Mouse (Mus musculus) thymus, postnatal 10 days (tissue): ENCODE data around the gene A130010J15Rik.

Source experiments
- DNase-seq, 2 experiments: peaks; one replicate each; pipeline ENCODE4 v3.0.0; 2021; ENCODE audit warnings: low spot score in 2 of 2

A130010J15Rik gene

DNA sequence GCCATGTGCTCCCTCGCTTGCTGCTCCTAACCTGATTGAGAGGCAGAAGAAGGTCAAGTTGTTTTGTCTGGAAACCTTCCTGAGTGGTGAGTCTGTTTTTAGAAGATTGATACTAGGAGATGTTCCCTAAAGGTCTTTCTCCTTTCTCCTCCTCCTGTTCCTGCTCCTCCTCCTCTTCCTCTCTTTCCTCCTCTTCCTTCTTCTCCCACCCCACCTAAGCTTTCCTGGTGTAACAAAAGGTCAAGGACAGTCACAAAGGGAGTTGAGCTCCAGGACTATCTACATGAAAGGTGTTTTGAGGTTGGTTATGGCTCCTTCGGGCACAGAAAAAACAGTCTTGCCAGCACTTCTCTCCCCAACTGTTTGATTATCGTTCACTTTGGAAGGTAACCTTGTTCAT is at the start of gene A130010J15Rik:
Gene A130010J15Rik (plus strand): TSS at position 301 of the 400 bp plus-strand sequence.
- no peak for DNase-seq

DNA sequence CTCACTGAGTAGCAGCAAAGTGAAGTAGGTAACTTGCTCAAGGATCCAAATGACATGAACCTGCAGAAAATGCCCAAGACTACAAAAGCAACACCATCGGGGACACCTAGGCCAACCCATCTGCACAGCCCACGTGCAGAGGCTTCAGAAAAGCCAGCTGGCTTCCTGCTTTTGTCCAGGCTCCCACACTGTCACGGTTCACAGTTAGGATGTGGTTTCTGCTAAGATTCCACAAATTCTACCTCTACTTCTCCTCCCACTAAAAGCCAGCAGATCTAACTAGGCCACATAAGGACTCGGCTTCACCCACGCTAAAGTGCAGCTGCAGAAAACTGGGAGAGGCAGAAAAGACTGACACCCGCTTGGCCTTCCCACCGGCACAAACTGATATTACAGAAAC is 45.1 kb upstream of the A130010J15Rik start:
- DNase-seq: peak; percentile 66 to 76

GRCm38 (mm10) chr1:193123290-193123689 is 44.6 kb upstream of the A130010J15Rik start:
- DNase-seq: peak in 1 of 2 experiments; percentile 36

GRCm38 (mm10) chr1:193125835-193126234 is 42.0 kb upstream of the A130010J15Rik start:
- peak in 1 of 2 experiments; percentile 39 for DNase-seq

DNA sequence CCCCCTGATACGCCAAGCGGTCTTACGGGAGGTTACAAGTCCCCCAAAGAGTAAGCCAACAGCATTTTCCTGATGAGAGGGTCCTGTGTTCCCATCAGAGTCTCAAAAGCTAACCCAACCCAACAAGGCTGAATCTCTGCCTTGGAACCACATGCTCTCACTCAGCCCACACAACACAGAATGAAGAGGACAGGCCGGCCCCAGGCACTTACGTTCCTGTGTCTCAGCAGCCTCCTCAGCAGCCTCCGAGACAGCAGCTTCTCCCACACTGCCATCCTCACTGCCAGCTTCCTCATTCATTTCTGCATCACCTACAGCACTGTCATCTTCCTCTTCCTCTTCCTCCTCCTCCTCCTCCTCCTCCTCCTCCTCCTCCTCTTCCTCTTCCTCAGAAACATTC is 39.8 kb upstream of the A130010J15Rik start:
- DNase-seq: no peak

DNA sequence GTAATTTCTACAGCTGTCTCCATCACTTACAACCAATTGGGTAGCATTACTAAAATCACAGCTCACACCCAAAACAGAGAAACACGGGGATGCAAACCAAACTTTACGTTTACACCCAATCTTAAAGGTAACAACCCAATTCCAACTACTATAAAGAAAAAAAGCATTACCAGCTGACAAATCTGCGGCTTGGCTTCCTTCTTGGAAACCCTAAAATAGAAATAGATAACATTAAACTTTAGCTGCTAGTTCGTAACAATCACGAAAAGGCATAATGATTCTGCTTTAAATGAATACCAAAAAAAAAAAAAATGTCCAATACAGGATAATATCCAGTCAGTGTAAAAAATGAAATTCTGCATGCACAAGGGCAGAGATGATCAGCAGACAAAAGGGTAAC is 38.5 kb upstream of the A130010J15Rik start:
- DNase-seq: no peak

DNA sequence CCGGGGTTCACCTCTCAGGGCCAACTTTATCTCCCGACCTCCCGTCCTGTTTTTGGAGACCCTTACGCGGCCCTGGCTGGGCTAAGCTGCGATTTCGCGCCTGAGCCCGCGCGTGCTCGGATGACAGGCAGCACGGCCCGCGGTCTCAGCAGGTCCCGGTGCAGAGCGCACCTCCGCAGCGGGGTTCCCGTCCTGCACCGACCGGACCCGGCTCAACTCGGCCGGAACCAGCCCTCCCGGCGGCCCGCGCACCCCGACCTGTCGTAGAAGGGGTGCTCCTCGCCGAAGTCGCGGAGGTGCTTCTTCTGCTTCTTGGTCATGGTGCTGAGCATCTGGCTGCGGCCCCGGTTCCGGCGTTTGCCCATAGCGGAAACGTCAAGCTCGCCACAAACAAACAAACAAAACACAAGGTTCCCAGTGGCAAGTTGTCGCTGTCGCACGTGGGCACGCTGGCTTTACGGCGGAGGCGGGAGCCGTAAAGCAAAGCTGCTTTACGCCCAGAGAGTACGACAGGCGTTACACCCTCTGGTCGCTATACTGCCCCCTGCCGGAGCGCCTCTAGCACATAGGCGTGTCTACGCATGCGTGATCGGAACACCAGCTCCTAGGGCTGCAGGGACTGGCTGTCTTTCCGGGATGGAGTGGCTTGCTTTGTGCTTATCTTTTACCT is 37.9 kb upstream of the A130010J15Rik start, which contains the start of gene Diexf:
Gene Diexf (minus strand): TSS at position 487 of the 670 bp plus-strand sequence.
- DNase-seq: peak; percentile 96 to 100

GRCm38 (mm10) chr1:193130456-193130825 is 37.4 kb upstream of the A130010J15Rik start:
- DNase-seq: no peak

GRCm38 (mm10) chr1:193130839-193131238 is 37.0 kb upstream of the A130010J15Rik start:
- DNase-seq: peak in 1 of 2 experiments; percentile 34

DNA sequence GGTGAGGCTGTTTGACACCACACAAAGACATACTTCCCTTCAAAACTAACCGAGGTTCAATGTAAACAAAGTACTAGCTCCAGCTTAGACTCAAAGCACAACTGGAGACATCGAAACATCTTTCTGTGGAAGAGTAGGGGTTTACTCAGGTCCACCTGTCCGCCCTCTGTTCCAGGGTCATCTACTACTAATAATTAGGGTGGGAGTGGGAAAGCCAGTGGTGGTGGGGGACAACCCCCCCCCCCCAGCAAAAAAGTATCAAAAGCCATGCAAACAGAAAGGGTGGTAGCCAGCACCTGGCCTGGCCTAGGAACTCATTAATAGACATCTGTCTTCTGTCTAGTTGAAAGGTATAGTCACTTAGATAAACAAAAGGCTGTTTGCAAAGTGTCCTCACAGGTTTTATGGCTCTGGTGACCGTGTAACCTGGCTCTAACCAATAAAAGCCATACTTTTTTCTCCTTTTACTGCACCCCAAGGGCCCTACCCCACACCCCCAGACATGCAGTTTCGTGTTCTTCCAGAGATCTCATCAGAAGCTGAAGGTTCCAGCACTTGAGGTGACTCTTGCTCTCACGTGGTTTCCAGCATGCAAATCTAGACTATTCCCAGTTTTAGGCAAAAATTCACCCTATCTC is 36.4 kb upstream of the A130010J15Rik start:
- DNase-seq: no peak

GRCm38 (mm10) chr1:193132385-193132784 is 35.5 kb upstream of the A130010J15Rik start:
- no peak for DNase-seq

DNA sequence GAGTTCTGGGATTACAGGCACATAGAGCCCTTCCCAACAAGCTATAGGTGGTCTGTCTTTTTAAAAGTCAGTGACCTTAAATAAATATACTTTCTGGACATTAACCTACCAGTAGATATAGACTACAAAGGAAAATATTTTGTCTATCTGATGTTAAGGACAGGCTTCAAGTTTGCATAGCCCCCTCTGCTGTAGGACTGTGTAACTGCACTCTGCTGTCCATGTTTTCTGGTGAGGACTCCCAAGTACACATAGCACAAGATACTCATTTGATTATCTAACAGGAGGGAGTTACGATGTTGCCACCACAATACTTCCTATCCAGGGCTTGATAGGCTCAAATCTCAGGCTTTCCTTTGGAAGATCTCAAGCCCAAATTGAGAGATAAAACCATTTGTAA is 34.1 kb upstream of the A130010J15Rik start:
- DNase-seq: no peak

DNA sequence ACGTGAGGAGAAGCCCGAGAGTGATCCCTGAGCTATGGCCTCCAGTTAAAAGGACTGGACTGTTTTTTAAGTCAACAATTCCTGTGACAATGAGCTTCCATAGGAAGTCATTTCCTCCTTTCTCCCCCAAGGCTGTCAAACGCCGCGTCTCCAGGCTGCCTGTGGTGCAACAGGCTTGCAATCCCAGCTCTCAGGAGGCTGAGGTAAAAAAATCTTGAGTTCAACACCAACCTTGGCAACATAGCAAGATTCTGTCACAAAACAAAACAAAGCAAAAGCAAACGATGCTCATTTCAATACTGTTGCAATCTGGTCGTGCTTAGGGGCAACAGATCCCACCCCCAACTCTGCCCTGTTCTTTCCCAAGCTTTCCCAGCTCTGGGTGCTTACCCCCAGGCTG is 29.8 kb upstream of the A130010J15Rik start:
- no peak for DNase-seq

DNA sequence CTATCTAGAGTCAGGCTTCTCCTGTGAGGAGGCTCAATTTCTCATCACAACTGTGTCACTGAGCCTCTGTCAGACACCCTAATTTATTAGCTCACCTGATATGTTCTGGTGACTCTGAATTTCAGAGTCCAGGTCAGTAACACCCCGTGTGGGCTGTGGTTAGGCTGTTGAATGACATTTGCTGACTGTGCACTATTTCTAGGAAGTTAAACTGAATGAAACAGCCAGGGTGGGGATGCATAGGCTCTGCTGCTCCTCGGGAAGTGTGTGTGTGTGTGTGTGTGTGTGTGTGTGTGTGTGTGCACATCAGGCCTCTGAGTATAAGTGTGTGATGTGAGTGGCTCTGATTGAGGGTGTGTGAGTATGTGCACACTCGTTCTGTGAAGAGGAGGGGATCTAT is 29.2 kb upstream of the A130010J15Rik start:
- no peak for DNase-seq

GRCm38 (mm10) chr1:193141118-193141517 is 26.7 kb upstream of the A130010J15Rik start:
- no peak for DNase-seq

DNA sequence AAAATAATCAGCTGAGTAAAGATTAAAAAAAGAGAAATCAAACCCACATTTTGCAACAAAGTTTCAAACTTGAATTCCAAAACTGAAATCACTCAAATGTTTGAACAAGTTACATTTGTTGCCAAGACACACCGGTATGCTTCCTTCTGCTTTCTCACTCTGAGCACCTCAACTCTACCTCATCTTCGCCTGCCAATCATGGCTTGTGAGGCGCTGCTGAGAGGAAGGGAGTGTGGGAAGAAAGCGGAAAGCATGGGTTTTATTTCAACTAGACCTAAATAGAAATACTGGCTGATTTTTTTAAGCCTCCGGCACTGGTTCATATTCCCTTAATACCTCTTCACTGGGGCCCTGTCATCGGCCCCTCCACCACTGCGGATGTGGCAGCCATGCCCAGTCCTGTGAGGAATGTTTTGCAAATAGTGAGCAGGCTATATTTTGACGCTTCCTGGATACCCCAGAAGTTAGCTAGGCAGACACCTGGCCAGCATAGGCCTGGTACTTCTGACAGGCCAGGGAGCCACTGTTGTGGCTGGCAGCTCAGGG is 25.3 kb upstream of the A130010J15Rik start:
- peak in 1 of 2 experiments; percentile 26 for DNase-seq

GRCm38 (mm10) chr1:193144516-193144915 is 23.3 kb upstream of the A130010J15Rik start:
- DNase-seq: peak; percentile 72 to 82

DNA sequence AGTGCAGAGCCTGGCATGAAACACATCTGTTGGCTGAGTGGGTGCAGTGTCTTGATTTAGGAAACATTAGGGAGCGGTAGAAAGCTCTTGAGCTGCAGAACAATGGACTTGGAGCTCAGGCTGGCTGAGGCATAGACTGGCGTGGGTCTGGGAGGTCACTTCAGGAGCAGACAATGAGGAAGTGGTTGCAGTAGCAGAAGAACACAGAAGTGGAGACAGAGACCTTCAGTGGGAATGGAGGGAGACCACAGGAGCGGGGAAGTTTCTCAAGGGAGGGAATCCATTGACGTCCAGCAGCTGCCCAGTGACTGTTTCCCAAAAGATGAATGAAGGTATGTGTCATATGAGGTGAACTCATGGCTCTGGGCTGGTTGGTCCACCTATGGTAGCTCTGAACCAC is 22.7 kb upstream of the A130010J15Rik start:
- peak in 1 of 2 experiments; percentile 25 for DNase-seq

DNA sequence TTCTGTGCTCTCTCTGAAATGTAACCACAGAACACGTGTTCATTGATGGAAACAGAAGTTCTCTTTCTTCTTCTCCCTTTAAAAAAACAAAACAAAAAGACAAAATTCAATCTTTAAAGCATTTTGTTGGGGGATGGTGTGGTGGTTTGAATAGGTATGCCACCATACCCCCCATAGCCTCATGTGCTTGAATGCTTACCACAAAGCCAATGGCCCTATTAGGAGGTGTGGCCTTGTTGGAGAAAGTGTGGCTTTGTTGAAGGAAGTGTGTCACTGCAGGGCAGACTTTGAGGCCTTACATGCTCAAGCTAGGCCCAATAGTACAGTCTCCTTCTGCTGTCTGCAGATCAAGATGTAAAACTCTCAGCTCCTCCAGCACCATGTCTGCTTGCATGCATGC is 21.4 kb upstream of the A130010J15Rik start:
- DNase-seq: no peak

- no peak for DNase-seq
These were observed 18.6 kb upstream of the A130010J15Rik start for GRCm38 (mm10) chr1:193149231-193149630.

- no peak for DNase-seq
These were observed 16.7 kb upstream of the A130010J15Rik start for GRCm38 (mm10) chr1:193151134-193151533.

DNA sequence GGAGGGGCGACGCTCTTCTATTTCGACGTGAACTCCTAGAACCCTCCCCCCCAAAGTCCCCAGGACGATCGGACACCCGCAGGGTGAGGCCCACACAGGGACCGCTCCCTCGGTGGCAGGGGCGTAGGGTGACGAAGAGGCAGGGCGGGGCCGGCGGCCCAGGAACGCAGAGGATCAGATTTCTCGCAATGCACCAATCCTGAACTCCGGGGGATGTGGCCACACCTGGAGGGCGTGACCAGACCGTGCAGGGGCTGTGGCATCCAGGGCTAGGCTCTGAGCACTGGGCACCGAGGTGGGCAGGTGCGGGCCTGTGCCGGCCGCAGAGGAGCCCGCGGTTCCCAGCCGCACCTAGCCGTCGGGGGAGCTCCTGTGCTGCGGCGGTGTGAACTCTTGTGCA is 15.0 kb upstream of the A130010J15Rik start, which contains the start of gene Irf6:
Gene Irf6 (plus strand): TSS at position 240 of the 400 bp plus-strand sequence.
- DNase-seq: peak; percentile 52 to 56

DNA sequence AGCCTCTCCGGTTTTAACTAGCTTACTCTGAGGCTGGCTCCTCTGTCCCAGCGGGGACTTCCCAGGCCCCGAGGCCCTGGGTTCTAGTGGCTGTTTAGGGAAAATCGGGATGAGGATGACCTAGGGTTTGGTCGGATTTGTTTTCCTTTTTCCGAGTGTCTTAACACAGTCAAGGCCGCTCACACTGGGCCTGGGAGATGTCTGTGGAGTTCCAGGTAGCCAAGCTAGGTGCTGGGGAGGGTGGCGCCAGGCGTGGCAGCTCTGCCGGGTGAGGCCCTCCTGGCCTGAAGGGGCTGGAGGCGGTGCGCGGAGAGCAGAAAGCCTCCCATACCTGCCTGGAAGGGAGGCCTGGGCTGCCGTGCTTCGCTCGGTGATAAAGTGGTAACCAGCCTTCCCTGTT is 14.3 kb upstream of the A130010J15Rik start:
- DNase-seq: no peak
